Mouse (Mus musculus) layer of hippocampus, adult 11-12 months (tissue): Measurements from ENCODE around the gene Atp1a2.
A peak's percentile ranks its signal among the peaks of the same experiment; 100 is the strongest.

Experiments used
- DNase-seq: peaks from one replicate; pipeline ENCODE4 v3.0.0; 2022; ENCODE audit warnings: low spot score

Gene Atp1a2

DNA sequence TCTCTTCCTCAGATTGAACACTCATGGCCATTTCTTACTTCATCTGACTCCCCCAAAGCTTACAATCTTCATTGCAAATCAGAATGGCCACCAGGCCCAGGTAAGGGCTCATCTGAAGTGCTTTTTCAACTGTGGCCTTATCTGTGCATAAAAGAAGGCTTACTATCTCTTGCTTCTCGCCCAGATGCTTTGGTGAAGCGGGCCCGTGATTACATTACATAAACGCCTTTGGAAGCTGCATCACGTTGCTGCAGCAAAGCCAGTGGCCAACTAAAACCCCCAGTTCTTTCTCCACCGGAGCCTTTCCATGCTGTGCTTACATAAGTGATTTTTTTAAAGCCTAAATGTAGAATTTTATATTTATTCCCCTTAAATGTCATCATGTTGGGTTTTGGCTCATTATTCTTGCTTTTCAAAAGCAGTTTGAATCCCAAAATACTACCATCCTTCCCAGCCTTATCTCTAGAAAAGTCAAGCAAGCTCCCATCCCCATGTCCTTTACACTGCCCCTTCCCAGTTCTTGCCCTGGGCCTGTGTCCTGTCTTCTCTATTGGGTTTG is 26.0 kb upstream of the Atp1a2 start:
- no peak for DNase-seq

DNA sequence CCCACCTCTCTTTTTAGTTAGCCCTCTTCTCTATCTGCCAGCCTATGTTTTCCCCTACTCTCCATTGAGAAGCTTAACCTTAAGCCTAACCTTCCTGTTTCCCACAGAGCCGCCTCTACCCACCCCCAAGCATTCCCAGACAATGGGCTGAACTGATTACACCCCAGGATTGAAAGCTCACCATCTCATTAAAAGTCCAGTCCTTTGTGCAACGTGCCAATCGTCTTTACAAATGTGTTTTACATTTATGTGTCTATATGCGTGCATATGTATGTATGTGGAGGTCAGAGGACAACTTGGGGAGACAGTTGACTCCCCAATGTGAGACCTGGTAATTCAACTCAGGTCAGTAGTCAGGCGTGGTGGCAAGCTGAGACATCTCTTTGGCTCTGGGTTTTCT is 25.4 kb upstream of the Atp1a2 start:
- DNase-seq, result no peak

GRCm38 (mm10) chr1:172322725-172323124 is 24.9 kb upstream of the Atp1a2 start:
- no peak for DNase-seq

GRCm38 (mm10) chr1:172319921-172320411 is 22.1 kb upstream of the Atp1a2 start:
- DNase-seq, result no peak

GRCm38 (mm10) chr1:172319346-172319745 is 21.5 kb upstream of the Atp1a2 start:
- DNase-seq, result no peak

- no peak for DNase-seq
These were observed 20.7 kb upstream of the Atp1a2 start for GRCm38 (mm10) chr1:172318424-172319035.

DNA sequence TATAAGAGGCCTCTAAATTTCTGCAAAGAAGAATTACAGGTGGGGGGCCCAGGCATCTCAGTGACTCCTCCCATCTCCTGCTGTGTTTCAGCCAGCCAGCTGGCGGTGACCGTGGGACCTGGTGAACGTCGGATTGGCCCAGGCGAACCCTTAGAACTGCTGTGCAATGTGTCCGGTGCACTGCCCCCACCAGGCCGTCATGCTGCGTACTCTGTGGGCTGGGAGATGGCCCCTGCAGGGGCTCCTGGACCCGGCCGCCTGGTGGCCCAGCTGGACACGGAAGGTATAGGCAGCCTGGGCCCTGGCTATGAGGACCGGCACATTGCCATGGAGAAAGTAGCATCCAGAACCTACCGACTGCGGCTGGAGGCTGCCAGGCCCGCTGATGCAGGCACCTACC is 20.1 kb upstream of the Atp1a2 start:
- DNase-seq, result no peak

DNA sequence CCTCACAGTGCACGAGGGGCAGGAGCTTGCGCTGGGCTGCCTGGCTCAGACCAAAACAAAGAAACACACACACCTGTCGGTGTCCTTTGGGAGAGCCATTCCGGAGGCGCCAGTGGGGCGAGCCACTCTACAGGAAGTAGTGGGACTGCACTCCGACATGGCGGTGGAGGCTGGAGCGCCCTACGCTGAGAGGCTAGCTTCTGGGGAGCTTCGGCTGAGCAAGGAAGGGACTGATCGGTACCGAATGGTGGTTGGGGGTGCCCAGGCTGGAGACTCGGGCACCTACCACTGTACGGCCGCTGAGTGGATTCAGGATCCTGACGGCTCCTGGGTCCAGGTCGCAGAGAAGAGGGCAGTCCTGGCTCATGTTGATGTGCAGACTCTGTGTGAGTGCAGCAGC is 19.6 kb upstream of the Atp1a2 start:
- DNase-seq, result no peak

DNA sequence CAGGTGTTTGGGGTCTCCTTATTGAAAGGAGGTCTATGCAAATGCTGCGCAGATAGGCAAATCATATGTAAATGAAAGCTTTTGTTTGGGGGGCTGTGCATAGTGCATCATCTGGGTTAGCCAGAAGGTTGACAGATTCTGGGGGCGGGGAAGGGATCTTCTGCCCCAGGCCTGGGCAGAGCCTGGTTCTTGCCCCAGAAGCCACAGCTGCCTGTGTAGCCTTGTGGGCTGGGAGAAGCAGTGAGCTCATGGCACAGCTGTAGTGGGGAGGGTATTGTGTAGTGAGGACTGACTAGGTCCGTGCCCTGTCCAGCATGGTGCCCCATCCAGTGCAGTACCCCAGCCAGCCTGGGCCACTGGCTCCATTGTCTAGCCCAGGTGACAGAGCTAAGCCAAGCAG is 17.0 kb upstream of the Atp1a2 start:
- no peak for DNase-seq

DNA sequence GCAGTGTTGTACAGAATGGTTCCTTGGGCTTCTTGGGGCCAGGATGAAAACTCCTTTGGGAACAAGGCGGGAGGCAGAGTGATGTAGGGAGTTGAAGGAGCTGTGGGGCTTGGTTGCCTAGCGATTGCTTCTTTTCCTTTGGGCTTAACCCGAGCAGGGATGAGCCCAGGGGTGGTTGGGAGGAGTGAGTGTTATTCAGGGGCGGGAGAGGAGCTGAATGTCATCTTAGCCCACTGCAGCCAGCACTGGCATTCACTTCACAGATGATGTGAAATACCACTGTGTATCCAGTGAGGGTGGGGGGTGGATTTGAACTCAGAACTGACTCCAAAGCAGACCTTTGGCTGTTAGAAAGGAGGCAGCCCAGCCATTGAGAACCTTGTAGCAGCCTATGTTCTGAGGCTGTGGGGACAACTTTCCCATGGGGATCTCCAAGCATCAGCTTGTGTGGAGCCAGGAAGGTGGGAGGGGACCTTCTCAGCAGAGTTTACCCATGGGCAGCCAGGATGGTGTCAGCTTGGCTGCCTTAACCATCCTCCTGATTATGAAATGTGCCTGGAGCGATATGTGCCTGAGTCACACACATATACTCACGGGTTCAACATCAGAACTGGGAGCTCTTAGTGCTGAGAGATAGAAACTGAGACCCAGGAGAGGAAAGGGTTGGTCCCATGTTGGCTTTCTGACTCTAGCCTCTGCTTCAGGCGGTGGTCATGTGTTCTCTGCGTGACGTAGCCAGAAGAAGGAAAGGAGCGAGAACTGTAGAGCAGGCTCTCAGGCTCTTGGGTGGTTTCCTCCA is 15.9 kb upstream of the Atp1a2 start:
- DNase-seq, result no peak

DNA sequence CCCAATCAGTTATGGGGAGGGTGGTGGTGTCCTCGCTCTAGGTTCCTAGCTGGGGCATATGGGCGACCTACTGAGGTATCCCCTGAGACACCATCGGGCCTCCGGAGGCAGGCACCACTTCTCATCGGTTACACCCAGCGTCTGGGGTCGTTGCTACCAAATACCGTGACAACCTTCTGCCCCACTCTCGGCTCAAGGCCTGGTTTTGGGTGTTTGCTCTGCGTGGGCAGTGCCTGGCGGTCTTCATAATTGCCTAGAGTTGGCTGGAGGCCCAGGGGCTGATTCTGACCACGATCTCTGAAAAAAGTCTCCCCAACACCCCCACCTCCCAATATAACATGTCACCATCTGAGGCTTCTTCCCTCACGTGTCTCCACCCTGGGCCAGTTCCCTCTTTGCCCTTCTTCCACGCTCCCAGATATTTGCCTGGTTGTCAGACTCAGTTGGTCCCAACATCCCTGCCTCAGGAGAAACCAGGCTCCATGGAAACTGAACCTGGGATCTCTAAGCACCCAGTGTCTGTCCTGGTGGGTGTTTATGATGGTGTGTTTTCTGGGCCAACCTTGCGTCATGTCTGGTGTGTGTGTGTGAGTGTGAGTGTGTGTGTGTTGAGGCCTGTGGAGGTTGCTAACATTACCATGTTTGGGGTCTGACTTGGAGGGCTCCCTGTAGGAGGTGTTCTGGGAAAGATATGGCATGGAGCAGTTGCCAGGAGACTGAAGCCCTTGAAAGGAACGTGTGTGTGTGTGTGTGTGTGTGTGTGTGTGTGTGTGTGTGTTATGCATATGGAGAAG is 15.1 kb upstream of the Atp1a2 start:
- no peak for DNase-seq

DNA sequence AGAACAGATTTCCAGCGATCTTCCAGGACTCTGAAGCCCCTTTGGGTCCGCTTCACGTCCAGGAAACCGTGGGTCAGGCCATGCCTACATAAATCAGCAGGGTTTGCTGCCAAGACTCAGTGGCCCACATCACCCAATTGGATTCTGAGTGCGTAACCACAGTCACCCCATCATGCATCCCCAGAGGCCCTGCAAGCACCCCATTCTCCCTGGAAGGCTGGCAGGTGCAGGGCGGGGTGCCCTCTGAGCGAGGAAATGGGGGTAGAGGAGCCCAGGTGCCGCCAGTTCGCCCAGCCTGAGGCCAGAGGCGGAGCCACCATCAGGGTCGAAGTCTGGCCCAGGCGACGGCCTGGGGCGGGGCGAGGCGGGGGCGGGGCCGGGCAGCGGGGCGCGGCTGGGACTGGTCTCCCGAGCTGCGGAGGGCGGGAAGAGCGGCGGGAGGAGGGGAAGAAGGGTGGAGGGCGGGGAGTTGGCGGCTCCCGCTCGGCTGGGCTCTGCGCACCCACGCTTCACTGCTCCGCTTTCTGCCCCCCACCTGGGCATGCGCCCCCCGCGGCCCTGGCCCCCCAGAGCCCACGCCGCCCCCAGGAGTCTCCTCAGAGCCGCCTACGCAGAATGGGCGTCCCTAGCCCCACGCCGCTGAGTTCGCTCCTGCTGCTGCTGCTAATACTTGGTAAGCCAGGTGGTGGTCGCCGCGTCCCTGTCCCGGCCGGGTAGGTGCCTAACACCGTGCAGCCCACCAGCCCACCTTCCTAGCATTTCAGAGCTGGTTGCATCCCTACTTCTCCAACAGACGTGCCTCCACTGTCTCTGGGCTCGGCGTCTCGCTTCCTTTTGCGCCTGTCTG is 14.3 kb upstream of the Atp1a2 start:
- peak; percentile 80 for DNase-seq

DNA sequence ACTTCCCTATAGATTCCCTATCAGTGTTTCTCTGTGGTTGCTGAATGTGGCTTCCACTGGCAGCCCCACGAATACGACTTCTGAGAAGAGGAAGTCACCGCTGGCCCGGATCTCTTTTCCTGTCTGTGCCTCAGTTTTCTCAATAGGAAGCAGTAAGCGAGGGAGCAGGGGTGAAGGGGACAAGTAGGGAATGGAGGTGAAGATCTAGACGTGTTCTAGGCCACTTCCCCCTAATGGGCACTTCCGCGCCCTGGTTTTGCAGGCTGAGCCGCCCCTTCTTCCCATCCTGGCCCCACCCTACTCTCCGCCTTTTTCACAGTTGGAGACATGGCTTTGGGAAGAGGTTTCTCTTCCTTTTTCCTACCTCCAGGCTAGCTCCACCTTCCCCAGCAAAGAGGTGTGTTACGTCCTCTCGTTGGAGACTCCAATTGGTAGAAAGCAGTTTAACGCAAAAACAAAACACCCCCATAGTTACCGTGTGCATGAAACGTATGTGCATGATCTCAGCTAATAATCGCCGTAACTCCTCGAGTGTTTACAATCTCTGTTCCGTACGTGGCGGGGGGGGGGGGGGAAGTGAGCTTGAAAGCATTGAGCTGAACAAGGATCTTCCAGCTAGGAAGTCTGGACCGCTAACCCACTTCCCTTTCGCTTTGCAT is 13.5 kb upstream of the Atp1a2 start:
- no peak for DNase-seq

DNA sequence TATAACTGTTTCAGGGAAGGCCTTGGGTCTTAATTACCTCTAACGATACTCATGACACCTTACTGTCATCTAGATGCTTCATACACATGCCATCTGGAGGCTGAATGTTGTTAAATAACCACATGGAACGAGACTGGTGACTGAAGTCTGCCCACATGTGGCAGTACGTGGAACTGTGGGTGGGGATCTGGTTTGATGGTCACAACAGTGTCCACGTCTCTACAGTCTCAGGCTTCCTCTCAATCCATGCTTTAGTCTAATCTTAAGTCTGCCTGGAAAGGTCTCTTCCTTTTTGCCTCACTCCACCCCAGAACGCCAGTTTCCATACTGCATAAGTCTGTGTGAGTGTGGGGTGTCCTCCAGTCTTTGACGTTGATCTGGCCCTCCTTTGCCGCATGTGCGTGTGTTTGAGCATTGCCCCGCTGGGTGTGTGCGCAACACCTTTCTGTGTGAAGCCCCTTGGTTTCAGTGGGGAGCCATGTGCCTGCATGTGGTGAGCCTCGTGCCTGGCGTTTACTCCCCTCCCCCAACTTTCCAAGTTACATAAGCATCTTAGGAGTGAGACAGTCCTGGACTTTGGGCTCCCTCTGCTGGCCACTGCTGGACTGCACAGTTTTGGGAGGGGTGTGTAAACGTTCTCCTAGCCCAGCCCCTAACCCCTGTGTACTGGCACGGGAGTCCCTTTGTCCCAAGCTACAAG is 12.0 kb upstream of the Atp1a2 start:
- peak; percentile 95 for DNase-seq

GRCm38 (mm10) chr1:172308409-172308808 is 10.5 kb upstream of the Atp1a2 start:
- DNase-seq, result no peak

GRCm38 (mm10) chr1:172307936-172308335 is 10.1 kb upstream of the Atp1a2 start:
- DNase-seq, result no peak

DNA sequence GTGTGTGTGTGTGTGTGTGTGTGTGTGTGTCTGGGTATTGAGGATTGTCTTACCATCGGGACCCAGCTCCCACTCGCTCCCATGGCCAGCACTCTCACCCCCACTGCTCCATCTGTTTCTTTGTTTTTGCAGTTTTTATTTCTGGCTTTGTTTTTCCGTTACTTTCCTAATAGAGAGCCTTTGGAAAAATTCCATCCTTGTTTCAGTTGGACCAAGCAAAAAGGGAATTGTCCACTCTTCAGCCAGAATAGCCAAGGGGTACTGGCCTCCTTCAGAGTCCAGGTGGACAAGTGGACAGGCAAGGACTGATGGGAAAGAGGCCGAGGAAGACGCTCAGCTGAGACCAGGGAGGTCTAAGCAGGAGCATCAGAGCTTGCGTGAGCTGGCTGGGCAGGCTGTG is 9.0 kb upstream of the Atp1a2 start:
- DNase-seq, result peak; percentile 45

- DNase-seq, result no peak
These were observed 8.3 kb upstream of the Atp1a2 start for GRCm38 (mm10) chr1:172306196-172306595.

DNA sequence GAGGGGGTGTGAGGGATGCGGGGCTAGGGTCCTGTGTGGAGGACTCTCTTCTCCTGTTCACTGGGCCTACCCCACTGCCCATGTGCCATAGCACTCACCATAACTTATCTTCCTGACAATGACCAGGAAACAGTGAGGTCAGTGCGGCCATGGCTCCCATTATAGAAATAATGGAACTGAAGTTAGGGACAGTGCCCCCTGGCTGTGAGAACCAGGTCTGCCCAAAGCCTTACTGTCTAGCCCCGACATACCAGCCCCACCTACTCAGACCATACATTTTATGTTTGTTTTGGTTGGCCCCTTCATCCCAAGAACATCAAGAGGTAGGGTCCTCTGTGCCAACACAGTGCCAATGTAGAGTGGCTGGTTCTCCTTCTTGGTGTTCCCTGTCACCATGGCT is 7.8 kb upstream of the Atp1a2 start:
- no peak for DNase-seq

- DNase-seq, result no peak
These were observed 7.3 kb upstream of the Atp1a2 start for GRCm38 (mm10) chr1:172305153-172305552.
